9 mouse cellular contexts compared by ENCODE assay signal in the genomic region with DNA sequence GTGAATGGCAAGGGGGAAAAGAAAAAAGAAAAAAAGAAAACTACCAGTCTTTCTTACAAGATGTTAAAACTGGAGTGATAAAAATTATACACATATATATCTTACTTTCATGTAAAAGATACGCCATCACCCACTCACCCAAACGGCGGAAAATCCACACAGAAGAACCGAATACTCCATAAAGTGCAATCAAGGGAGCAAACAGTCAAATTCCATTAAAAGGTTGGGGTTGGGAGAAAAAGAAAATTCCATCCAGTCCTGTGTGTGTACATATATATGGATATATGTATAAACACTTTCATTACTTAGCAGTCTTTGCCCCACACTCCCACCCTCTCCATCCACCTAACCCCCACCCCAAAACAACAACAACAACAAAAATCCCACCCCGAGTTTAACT. TPM values are rescaled to one million over a fixed set of nuclear protein-coding genes. Genes with fewer than 3 reads are reported as not detected.
DNase-seq lines count a peak whose midpoint lies in the region; ATAC-seq and TF ChIP-seq lines count a peak whose summit lies in the region.
"Had no signal": no experiment of that assay in that cellular context is flagged by ENCODE, and none has a peak within 500 bp of the region (broad histone marks: within the 10 kb centered on the region; RNA-seq: fewer than 3 reads in every experiment).

No protein-coding gene starts in this region.

- H3K4me1 ChIP-seq in lung, embryonic 15.5 days, result peaks cover 12% of the 10 kb centered on the region
- H3K4me1 ChIP-seq in forebrain, embryonic 16.5 days (replicated peaks; ENCODE audit: control insufficient read depth, insufficient read depth, low read length), result peaks cover 14% of the 10 kb centered on the region
- H3K4me1 ChIP-seq in limb, embryonic 14.5 days (ENCODE audit: control insufficient read depth, insufficient read depth, low read length), result peaks cover 3% of the 10 kb centered on the region
- peaks cover 18% of the 10 kb centered on the region; the same call in 1 of the 2 replicates for H3K4me1 ChIP-seq in neural tube, embryonic 15.5 days

- H3K4me3 ChIP-seq in lung, embryonic 15.5 days, result peak overlapping the region; percentile 78
- peak overlapping the region; percentile 31 for H3K4me3 ChIP-seq in forebrain, embryonic 16.5 days (replicated peaks; ENCODE audit: low read length)
- H3K4me3 ChIP-seq in limb, embryonic 14.5 days (replicated peaks; ENCODE audit: low read length), result peak overlapping the region; percentile 75
- H3K4me3 ChIP-seq in neural tube, embryonic 15.5 days (replicated peaks), result peak overlapping the region; percentile 75

- no peak for TF ChIP-seq POLR2A in limb, embryonic 14.5 days (IDR thresholded peaks at IDR 0.05; ENCODE audit: borderline replicate concordance, extremely low read depth, insufficient read depth, insufficient read length)

- no peaks in the 10 kb centered on the region for H3K27me3 ChIP-seq in lung, embryonic 15.5 days
- peaks cover 13% of the 10 kb centered on the region for H3K27me3 ChIP-seq in forebrain, embryonic 16.5 days (replicated peaks; ENCODE audit: control insufficient read depth, insufficient read depth, low read length)
- H3K27me3 ChIP-seq in limb, embryonic 14.5 days (ENCODE audit: control insufficient read depth, insufficient read depth, low read length), result no peaks in the 10 kb centered on the region
- H3K27me3 ChIP-seq in neural tube, embryonic 15.5 days (replicated peaks), result no peaks in the 10 kb centered on the region

- WGBS in lung, embryonic 15.5 days, result 34% methylated on average over 5 of the region's 5 CpGs
- WGBS in forebrain, embryonic 16.5 days, result 41% methylated on average over 5 of the region's 5 CpGs
- WGBS in limb, embryonic 14.5 days, result 31% methylated on average over 5 of the region's 5 CpGs
- 25% methylated on average over 5 of the region's 5 CpGs for WGBS in neural tube, embryonic 15.5 days

- H3K36me3 ChIP-seq in lung, embryonic 15.5 days, result no peaks in the 10 kb centered on the region
- no peaks in the 10 kb centered on the region for H3K36me3 ChIP-seq in forebrain, embryonic 16.5 days (ENCODE audit: control insufficient read depth, insufficient read depth)
- H3K36me3 ChIP-seq in limb, embryonic 14.5 days (ENCODE audit: control insufficient read depth, insufficient read depth, low read length), result no peaks in the 10 kb centered on the region
- H3K36me3 ChIP-seq in neural tube, embryonic 15.5 days, result no peaks in the 10 kb centered on the region

- H3K4me2 ChIP-seq in lung, embryonic 15.5 days, result peak overlapping the region; percentile 82
- H3K4me2 ChIP-seq in forebrain, embryonic 16.5 days (ENCODE audit: low read length), result peak overlapping the region; percentile 39
- H3K4me2 ChIP-seq in limb, embryonic 14.5 days (replicated peaks; ENCODE audit: low read depth, low read length, severe bottlenecking), result peak overlapping the region; percentile 72
- H3K4me2 ChIP-seq in neural tube, embryonic 15.5 days, result peak overlapping the region; percentile 94

- peak overlapping the region; percentile 10; the same call in 1 of the 2 replicates for H3K27ac ChIP-seq in lung, embryonic 15.5 days
- no peak overlapping the region for H3K27ac ChIP-seq in forebrain, embryonic 16.5 days (ENCODE audit: low read length)
- no peak overlapping the region for H3K27ac ChIP-seq in limb, embryonic 14.5 days (replicated peaks; ENCODE audit: low read depth, low read length)
- no peak overlapping the region; the same call in 1 of the 2 replicates for H3K27ac ChIP-seq in neural tube, embryonic 15.5 days (replicated peaks)

- H3K9me3 ChIP-seq in lung, embryonic 15.5 days, result no peaks in the 10 kb centered on the region
- H3K9me3 ChIP-seq in forebrain, embryonic 16.5 days (ENCODE audit: control insufficient read depth, low read length), result no peaks in the 10 kb centered on the region
- H3K9me3 ChIP-seq in limb, embryonic 14.5 days (ENCODE audit: control insufficient read depth, low read length), result no peaks in the 10 kb centered on the region
- H3K9me3 ChIP-seq in neural tube, embryonic 15.5 days (replicated peaks), result no peaks in the 10 kb centered on the region

- no peak overlapping the region for H3K9ac ChIP-seq in lung, embryonic 15.5 days
- no peak overlapping the region for H3K9ac ChIP-seq in forebrain, embryonic 16.5 days (replicated peaks; ENCODE audit: low read depth, low read length)
- no peak overlapping the region for H3K9ac ChIP-seq in limb, embryonic 14.5 days (ENCODE audit: low read depth, low read length, severe bottlenecking)
- H3K9ac ChIP-seq in neural tube, embryonic 15.5 days (replicated peaks), result no peak overlapping the region

- no peak for ATAC-seq in lung, embryonic 15.5 days (ENCODE audit: borderline replicate concordance, extremely low read depth, low FRiP score, low TSS enrichment)
- no peak for ATAC-seq in forebrain, embryonic 16.5 days
- ATAC-seq in limb, embryonic 14.5 days (ENCODE audit: low FRiP score, low read depth), result no peak
- ATAC-seq in neural tube, embryonic 15.5 days (ENCODE audit: low FRiP score), result no peak
- ATAC-seq in granulocyte monocyte progenitor cell, adult 5-6 weeks (replicated peaks; ENCODE audit: poor library complexity, severe bottlenecking), result no peak

- no peak for DNase-seq in lung, postnatal 4 days
- DNase-seq in limb, embryonic 14.5 days (ENCODE audit: low spot score), result no peak
- no peak for DNase-seq in cerebellum, adult 9-10 months
- DNase-seq: layer of hippocampus, adult 9-11 months had no signal

RNA-seq across cellular contexts. Expression of gene Fign, which starts 1.7 kb away (rescaled TPM):
- 3.4 and 3.8 TPM in 2 replicates for polyA plus RNA-seq in lung, embryonic 15.5 days (2015; fragmentation: Nextera tagmentation; extraction: Ambion mirVana)
- polyA plus RNA-seq in forebrain, embryonic 16.5 days (2015; fragmentation: Nextera tagmentation; extraction: Ambion mirVana), result 4.0 and 8.3 TPM in 2 replicates
- 2.8 and 3.8 TPM in 2 replicates for polyA plus RNA-seq in limb, embryonic 14.5 days (2012; rRNA removed)
- 4.0 and 5.7 TPM in 2 replicates for polyA plus RNA-seq in limb, embryonic 14.5 days (2014; fragmentation: Nextera tagmentation; extraction: Ambion mirVana)
- polyA plus RNA-seq in neural tube, embryonic 15.5 days (2015; fragmentation: Nextera tagmentation; extraction: Ambion mirVana), result 8.6 and 11.0 TPM in 2 replicates
- total RNA-seq in granulocyte monocyte progenitor cell, adult 5-6 weeks (2014; fragmentation: Nextera tagmentation), result not detected in 2 replicates
- total RNA-seq in granulocyte monocyte progenitor cell, adult 5-6 weeks (2017), result not detected in 2 replicates
- polyA plus RNA-seq: erythroblast, embryonic 14.5 days had no signal

Comparison
In these comparisons a context has a peak if more than half of its experiments do, and no peak if none do; other contexts are left out.
1. H3K4me2 ChIP-seq: peak in every context shown above with its lines; median percentile 94 in neural tube, embryonic 15.5 days; 82 in lung, embryonic 15.5 days; 72 in limb, embryonic 14.5 days; 39 in forebrain, embryonic 16.5 days.